Mouse (Mus musculus) adrenal gland, adult (tissue): ENCODE measurements around the gene Sh3pxd2a.

ENCODE experiments used
- DNase-seq, 2 experiments: peaks; one replicate each; pipeline ENCODE4 v3.0.0; 2022 to 2023; ENCODE audit warnings: low spot score in 1 of 2; ENCODE audit not compliant: inconsistent age in 2 of 2

Gene Sh3pxd2a

DNA sequence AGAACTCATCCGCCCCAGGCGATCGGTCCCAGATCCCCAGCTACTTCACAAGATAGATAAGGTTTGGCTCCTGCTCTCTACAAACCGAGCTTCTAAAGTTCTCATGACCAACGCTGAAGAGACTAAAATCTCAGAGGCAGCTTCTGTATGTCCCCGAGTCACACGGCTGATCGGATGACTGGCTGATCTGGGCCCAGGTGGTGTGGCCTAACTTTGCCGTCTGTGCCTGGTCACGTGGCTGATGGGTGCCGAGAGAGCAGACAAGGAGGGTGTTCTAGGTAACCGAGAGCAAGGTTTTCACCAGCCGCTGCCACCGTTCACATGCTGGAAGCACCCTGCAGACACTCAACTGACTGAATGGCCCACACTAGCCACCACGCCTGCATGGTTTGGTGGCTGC lies 83.2 kb downstream of the Sh3pxd2a start:
- DNase-seq: no peak

DNA sequence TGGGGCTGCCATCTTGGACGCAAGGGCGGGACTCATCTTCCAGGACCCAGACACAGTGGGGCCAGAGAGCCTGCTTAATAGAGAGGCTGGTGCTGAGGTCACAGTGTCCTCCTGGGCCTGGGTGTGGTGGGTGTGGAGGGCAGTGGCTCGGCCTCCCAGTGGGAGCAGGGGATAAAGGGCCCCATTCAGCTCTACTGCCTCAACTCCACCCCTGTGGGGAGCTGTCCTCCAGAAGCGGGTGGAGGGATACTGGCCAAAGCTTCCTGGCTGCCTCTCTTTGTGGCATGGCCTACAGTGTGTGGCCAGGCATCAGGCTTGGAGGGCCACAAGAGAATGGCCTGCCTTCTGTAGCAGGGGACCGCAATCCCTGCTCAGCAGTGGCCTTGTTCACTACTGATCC lies 85.1 kb downstream of the Sh3pxd2a start:
- no peak for DNase-seq

DNA sequence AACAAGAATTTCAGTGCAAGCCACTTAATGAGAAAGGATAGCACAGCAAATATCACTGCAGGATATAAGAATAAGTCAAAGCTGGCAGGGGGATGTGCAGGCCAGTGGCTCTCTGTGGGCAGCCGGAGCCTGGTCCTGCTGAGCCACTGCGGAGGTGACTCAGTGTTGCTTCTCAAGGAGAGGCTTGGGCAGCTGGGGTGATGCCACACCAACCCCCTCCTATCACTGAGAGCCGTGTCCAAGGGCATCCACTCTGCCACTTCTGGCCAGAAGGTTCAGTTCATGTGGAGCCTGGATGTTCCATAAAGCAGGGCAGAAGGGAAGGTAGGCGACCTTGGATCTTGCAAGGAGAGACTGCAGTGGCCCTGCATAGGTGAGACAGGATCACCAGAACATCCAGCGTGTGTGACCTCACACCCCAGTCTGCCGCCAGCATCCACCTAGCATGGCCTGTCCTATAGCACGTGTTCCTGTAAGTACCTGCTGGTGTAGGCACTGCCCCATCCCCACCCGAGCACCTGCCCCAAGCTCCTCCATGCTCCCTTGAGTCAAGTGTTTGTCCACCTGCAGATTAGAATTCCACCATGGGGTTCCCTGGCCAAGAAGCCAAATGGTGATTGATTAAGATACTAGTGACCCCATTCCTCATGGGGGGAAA lies 89.2 kb downstream of the Sh3pxd2a start:
- DNase-seq: peak; percentile 68 to 69

DNA sequence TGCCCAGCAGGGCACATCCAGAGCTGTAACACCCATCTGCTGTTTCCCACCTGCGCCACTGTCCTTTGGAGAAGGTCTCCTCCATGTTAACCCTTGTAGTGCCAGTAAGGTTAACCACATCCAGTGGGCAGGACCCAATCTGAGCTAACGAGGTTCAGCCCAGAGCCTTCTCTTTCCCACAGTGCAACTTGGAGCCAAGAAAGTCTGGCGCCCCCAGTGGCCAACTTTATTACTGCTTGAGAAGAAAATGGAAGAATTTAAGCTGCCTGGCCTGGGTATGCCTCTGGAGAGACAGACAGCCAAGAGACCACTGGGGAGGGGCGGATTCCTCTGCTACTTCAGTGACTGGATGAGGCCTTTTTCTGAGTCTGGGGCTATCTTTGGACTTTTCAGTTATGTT lies 89.8 kb downstream of the Sh3pxd2a start:
- peak; percentile 51 to 86 for DNase-seq

DNA sequence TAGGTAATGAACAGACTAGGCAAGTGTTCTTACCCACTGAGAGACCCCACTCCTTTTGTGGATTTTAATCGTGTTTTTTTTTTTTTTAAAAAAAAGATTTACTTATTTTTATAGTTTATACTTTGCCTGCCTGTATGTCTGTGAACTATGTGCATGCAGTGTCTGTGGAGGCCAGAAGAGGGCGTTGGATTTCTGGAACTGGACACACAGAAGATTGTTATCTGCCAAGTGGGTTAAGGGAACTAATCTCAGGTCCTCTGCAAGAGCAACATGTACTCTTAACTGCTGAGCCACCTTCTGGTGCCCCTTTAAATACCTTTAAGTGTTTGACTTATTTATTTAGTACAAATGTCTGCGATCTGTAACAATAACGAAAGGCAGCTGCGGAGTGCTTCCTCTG lies 92.2 kb downstream of the Sh3pxd2a start:
- DNase-seq: no peak

DNA sequence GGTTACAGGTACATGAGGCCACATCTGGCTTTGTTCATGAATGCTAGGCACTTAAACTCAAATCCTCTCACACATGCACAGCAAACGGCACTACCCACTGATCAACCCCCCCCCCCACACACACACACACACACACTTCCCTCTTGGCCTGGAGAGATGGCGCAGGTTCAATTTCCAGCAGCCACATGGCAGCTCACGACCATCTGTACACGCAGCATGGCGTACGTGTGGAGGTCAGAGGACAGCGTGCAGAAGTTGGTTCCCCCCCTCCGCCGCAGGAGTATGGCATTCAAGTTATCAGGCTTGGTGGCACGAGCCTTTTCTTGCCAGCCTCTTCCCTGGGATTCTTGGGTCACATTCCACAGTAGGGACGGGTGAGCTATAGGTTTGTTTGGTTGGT lies 92.7 kb downstream of the Sh3pxd2a start:
- no peak for DNase-seq

DNA sequence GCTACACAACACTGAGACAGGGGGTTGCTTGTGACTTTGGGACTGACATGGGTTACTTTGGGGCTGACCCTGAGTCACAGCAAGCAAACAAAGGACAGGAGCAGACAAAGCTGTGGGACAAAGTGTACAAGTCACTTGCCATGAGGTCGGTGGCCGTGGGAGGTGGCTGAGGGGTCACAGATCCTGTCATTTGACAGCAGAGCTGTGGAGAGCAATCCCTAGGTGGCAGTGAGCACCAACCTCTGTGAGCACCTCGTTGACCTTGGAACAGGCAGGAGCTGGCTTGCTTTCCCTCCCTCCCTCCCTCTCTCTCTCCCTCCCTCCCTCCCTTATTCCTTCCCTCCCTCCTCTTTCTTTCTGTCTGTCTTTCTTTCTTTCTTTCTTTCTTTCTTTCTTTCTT lies 95.2 kb downstream of the Sh3pxd2a start:
- no peak for DNase-seq

DNA sequence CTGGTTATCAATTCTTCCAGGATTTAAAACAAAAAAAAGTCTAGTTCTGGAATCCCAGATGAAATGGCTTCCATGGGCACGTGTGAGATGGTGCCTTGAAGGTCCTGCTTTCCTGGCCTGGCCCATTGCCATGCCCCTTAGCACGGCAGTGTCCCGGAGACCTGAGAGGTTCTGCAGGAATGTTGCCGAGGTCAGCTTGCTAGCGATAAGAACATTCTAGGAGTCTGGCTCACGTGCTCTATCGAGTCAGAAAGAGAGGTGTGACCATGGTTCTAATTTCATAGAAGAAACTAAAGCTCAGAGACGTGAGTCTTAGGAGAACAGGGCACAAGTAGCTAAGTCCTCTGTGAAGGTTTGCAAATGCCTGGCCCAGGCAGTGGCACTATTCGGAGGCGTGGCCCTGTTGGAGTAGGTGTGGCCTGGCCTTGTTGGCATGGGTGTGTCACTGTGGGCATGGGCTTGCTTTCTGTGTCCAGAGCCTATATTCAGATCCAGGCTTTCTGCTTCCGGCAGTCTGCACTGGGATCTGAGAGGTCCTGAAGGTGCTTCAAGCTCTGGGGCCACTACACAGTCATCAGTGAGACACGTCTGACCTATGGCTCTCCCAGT lies 96.8 kb downstream of the Sh3pxd2a start:
- no peak for DNase-seq

DNA sequence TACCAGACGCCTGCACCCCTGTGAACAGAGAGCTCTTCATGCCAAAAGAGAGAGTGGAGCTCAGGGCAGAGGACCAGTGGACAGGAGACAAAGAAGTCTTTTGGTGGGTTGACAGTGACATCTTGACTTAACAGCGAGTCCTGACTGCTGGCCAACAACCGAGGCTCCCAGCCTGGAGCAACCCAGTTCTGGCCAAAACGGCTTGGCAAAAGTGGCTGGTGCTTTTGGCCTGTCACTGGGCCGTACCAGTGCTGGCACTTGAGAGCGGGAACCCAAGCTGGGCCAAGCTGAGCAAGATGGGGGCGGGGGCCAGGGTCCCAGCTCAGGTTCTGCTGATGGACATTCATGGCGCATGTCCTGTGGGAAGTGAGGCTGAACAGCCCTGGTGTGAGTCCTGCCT lies 97.6 kb downstream of the Sh3pxd2a start:
- DNase-seq: no peak

DNA sequence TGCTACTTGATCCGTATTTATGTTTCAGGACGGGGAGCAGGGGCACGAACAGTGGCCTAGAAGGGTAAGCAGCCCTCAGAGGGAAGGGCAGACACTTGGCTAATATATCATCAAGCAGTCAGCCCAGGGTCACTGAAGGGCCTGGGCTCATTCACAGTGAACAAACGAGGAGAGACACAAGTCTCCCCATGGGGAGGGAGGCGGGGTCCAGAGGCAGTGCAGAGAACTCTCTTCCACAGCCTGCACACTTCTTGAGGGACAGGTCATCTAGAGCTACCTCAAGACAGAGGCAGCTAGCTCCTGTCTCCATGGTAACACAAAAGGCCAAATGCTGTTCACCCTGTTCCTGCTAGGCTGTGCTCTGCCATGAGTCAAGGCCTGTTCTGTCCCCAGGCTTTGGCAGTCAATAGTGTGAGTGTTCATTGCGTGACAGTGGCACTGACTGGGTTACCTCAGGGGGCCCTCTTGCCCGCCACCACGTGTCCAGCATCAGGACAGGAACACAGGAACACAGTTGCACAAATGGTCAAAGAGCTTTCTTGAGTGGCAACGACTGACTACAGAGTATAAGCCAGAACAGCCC lies 101.0 kb downstream of the Sh3pxd2a start:
- DNase-seq: peak; percentile 73 to 80

DNA sequence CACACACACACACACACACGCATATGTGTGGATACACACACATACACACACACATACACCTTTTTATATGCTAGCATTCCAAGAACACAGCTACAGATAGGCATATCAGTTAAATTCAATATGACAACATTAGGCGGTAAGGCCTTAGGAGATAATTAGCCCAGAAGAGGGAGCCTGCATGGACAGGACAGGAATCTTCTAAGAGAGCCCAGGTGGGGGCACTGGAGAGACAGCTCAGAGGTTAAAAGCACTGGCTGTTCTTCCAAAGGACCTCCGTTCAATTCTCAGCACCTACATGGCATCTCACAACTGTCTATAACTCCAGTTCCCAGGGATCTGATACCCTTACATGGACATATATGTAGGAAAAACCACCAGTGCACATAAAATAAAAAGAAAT lies 103.3 kb downstream of the Sh3pxd2a start:
- peak in 1 of 2 experiments; percentile 43 for DNase-seq

DNA sequence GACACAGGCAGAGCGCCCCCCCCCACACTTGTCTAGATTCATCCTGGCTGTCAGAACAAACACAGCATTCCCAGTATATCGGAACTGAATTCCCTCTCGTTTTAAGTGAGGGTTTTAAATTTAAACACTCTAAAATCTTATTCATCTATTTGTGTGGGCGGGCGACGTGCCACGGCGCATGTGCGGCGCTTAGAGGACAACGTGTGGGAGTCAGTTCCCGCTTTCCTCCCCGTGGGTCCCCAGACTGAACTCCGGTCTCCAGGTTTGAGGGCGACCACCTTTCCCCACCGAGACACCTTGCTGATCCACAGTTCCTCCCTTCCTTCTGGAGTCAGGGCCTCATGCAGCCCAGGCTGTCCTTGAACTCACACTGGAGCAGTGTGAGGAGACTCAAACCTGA lies 104.2 kb downstream of the Sh3pxd2a start:
- DNase-seq: no peak

DNA sequence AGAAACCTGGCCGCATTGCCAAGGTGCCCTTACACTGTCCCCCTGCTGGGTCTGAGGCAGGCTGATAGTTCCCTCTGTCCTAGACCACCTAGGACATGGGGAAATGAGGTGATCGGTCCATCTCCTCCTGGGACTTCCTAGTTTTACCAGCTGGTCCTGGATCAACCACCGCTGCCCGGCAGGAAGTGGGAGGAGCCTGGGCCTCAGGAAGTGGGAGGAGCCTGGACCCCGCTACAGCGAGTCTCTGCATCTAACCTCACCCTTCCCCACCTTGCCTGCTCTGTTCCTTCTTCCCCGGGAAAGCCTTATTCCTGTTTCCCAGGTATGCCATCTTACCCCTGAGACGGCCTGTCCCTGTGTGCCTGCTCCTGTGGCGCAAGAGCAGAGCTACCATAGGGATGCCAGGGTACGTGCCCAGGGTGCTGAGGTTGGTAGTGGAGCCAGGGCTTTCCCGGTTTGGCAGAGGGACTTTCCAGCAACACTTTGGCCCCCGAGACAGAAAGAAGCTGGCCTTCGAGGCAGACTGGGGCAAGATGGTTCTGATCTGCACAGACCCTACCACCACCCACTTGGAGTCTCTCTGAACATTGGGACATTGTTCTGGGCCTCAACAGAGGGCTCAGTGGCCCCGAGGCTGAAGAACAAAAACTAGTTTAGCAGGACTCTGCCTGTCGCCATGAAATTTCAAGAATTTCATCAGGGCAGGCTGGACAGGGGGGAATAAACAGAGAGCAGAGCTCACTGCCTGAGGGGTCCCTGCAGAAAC lies 104.9 kb downstream of the Sh3pxd2a start:
- DNase-seq: no peak

DNA sequence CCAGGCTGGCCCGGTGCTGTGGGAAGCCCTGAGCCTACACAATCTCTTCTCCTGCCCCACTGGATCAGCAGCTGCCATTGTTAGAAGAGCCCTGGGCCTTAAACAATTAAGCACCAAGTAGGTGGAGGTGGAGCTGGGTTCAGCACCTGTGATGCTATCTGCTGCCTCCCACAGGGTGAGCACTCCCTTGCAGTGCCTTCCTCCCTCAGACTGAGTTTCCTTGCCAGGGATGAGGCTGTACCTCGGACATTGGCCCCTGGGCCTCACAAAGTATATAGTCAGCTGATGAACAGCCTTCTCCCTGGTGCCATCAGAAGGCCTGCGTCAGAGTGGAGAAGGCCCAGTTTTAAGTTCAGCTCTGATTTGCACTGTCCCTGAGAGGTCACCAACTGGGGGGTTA lies 106.9 kb downstream of the Sh3pxd2a start:
- DNase-seq: no peak

DNA sequence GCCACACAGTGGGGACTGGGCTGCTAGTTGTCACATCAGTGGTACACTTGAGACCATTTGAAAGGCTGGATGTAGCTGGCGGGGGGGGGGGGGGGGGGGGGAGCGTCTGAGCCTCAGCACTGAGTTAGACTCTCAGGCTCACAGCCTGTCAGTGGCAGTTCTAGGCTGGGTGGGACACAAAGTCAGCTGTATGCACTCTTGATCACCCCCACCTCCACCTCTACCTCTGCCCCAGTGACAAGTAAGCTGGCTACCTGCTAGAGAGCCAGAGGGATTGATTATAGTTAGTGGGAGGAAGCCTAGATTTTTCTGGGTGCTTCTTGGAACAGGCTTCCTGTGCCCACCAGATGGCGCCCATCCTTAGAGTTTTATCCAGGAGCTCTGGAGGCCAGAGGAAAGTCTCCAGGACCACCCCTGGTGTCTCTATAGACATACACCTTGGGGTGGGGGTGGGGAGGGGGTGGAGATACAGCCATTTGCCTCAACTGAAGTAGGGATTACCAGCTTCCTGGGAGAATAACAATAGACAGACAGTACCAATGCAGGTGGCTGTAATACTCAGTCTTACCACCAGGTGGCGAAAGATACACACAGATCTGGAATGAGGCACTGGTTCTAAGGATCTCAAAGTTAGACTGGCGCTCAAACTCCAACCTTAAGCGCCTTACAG lies 107.9 kb downstream of the Sh3pxd2a start:
- DNase-seq: peak; percentile 75 to 94

DNA sequence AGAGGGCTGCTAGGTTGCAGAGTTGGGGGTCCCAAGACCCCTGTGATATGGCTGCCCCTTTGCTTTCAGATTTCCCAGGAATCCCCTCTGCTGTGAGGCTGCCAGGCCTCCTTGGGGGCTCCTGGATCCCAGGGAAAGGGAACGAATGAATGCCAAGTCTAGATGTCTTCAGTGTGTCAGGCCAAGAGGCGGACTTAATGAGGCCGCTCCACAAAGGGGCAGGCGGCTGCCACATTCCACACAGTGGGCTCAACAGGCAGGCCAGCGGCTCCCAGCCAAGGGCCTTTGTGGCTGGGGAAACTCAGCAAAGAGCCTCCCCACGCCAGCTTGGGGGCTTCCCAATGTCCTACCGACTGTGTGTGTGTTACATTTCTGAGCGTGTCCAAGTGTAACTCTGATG lies 109.7 kb downstream of the Sh3pxd2a start:
- no peak for DNase-seq

DNA sequence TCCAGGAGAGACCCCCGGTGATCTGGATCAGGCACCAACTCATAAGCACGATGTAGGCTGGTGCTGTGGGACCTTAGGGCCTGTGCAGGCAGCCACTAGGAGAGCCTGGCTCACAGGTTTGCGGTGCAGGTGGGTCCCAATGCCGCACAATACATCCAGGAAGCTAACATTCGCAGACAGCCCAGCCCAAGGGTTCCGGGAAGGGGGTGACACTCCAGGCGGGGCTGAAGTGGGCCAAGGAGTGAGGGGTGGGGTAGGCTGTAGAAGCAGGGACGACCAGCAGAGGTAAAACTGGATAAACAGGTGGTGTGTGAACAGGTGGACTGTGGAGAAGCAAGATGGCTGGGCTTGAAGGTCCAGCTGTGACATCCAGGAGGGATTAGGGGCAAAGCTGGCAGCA lies 115.2 kb downstream of the Sh3pxd2a start:
- DNase-seq: no peak

DNA sequence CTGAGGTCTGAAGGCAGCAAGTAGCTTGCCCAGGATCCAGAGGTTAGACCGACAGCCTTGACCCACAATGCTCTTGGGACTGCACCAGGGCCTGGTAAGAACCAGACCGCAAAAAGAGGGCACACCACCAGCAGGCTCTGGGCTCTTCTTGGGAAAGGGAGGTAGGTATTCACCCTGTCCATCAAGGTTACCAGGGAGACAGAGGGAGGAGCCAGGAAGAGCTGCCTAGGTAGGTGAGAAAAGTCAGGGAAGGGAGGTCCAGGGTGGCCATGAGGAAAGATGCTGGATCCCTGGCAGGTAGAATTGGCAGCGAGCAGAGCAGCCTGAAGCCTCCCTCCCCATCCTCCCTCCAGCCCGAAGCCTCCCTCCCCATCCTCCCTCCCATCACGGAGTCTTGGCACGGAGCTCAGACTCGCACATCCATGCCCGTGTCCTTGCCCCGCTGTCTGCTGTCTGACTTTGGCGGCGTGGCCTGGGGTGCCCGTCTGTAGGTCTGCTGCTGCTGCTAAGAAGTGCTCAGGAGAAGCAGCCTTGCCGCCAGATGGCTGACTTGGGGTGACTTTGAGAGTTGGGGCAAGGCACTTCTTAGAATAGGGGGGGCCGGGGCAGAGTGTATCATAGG lies 115.7 kb downstream of the Sh3pxd2a start:
- peak; percentile 71 to 84 for DNase-seq

DNA sequence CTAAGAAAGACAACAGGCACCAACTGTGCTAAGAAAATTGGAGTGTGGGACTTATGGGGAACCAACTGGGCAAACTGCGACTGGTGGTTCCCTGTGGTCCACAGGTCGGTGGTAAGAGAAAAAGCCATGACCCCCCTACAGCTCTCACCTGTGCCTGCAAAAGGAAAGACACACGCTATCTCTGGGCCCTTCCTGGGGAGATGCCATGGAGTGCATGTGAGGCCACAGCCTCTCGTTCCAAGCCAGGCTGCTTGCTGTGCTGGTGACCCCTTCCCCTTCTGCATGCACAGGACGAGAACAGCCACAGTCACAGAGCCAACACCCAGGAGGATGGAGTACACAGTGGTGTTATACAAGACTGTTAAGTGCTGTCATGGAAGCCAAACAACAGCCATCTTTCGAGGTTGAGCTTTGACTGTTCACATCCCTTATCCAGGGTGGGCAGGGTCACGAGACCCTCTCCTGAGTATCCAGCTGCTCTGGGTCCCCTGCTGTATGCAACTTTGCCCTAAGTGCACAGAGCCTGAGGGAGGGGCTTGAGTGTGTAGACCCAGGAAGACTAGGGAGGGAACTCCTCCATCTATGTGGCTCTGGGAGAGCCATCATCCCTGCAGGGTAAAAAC lies 117.1 kb downstream of the Sh3pxd2a start:
- no peak for DNase-seq

DNA sequence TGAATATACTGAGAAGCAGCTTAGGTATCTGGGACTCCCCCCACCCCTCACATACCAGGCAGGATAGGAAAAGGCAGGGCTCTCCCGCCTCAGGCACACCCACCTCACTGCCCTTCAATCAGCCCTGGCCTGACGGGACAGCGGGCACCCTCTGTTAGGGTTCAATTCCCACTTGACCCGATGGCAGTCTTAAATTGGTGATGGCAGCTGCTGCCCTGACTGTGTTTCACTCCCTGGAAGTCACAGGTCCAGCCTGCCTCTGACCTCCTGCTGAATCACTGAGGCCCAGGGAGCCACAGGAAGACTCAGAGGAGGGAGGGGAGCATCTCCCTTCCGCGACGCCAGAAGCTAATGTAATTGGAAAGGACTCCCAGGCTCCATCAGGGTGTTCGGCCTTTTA lies 117.6 kb downstream of the Sh3pxd2a start:
- DNase-seq: no peak
